Mouse (Mus musculus) limb, embryonic 13.5 days (tissue): ENCODE results near the gene 2510002D24Rik. TPM values are rescaled to one million over a fixed set of nuclear protein-coding genes. Genes with fewer than 3 reads are reported as not detected.

Experiments used
- ATAC-seq: fragments of 200-750 bp; cut with Nextera tagmentation; 2 replicates; pipeline ENCODE4 v1.8.0; 2017; ENCODE audit warnings: low read depth, moderate number of reproducible peaks, moderate TSS enrichment; ENCODE audit not compliant: low FRiP score
- H3K27ac ChIP-seq: fragments of 300-500 bp; sonication (generic); 2 replicates; pipeline ENCODE4 v1.5.1; 2015; ENCODE audit warnings: inconsistent platforms, mild to moderate bottlenecking, moderate library complexity
- H3K27me3 ChIP-seq: fragments of 300-500 bp; sonication (generic); 2 replicates; pipeline ENCODE4 v1.6.1; 2015; ENCODE audit warnings: mild to moderate bottlenecking, inconsistent platforms
- H3K36me3 ChIP-seq: fragments of 300-500 bp; sonication (generic); 2 replicates; pipeline ENCODE4 v1.6.1; 2015; ENCODE audit warnings: inconsistent platforms, mild to moderate bottlenecking, moderate library complexity
- H3K4me1 ChIP-seq: fragments of 300-500 bp; sonication (generic); 2 replicates; pipeline ENCODE4 v1.6.1; 2015; ENCODE audit warnings: inconsistent platforms
- H3K4me2 ChIP-seq: fragments of 300-500 bp; sonication (generic); replicated peaks from 2 replicates; pipeline ENCODE4 v1.6.1; 2015; ENCODE audit warnings: inconsistent platforms, mild to moderate bottlenecking, moderate library complexity
- H3K4me3 ChIP-seq: fragments of 300-500 bp; sonication (generic); 2 replicates; pipeline ENCODE4 v1.5.1; 2015; ENCODE audit warnings: moderate library complexity, mild to moderate bottlenecking, inconsistent platforms
- H3K9ac ChIP-seq: fragments of 300-500 bp; sonication (generic); 2 replicates; pipeline ENCODE4 v1.6.1; 2015; ENCODE audit warnings: mild to moderate bottlenecking, inconsistent platforms
- H3K9me3 ChIP-seq: fragments of 300-500 bp; sonication (generic); 2 replicates; pipeline ENCODE4 v1.6.1; 2016; ENCODE audit warnings: inconsistent platforms
- WGBS: fragments of 180-500 bp; shearing (Covaris S2); methylation state at CpG from one replicate; pipeline ENCODE4 v1.1.7; 2015; 5-methylcytosine and 5-hydroxymethylcytosine counted together
- polyA plus RNA-seq: library from polyadenylated mRNA; unstranded; fragments of >200 nt; fragmentation: Nextera tagmentation; extraction: Ambion mirVana; gene quantifications from 2 replicates; pipeline ENCODE4 v1.2.1, GENCODE M21; 2015

The 2510002D24Rik gene
- 43.8 and 46.2 TPM in 2 replicates for polyA plus RNA-seq

GRCm38 (mm10) chr16:18836468-18837208 is at the start of gene 2510002D24Rik, which contains the start of gene Gm28539:
TSS of gene 2510002D24Rik (plus strand) at chr16:18836578.
TSS of gene Gm28539 (plus strand) at chr16:18836584.
- under 1% methylated on average over 46 of the region's 46 CpGs for WGBS
- H3K4me2 ChIP-seq: peak within 1 kb of the TSS; percentile 74
- H3K4me1 ChIP-seq: no peaks in the 10 kb centered on the region
- H3K9me3 ChIP-seq: no peaks in the 10 kb centered on the region
- no peaks in the 10 kb centered on the region for H3K27me3 ChIP-seq
- peaks cover 59% of the 10 kb centered on the region for H3K36me3 ChIP-seq
- peak; percentile 99 for ATAC-seq
- H3K27ac ChIP-seq: peak within 1 kb of the TSS; percentile 75
- H3K4me3 ChIP-seq: peak within 1 kb of the TSS; percentile 93
- H3K9ac ChIP-seq: peak within 1 kb of the TSS; percentile 84

- no peak overlapping the region for H3K9ac ChIP-seq
- ATAC-seq: no peak
- H3K9me3 ChIP-seq: no peaks in the 10 kb centered on the region
- no peaks in the 10 kb centered on the region for H3K27me3 ChIP-seq
- 94% methylated on average over 10 of the region's 10 CpGs for WGBS
- no peak overlapping the region for H3K4me3 ChIP-seq
- H3K4me2 ChIP-seq: no peak overlapping the region
- H3K4me1 ChIP-seq: no peaks in the 10 kb centered on the region
- H3K27ac ChIP-seq: no peak overlapping the region
- H3K36me3 ChIP-seq: peaks cover 85% of the 10 kb centered on the region
Measured at GRCm38 (mm10) chr16:18786652-18787051, 49.7 kb upstream of the 2510002D24Rik start.

GRCm38 (mm10) chr16:18788627-18789406 is 47.6 kb upstream of the 2510002D24Rik start:
- Histone ChIP-seq H3K36me3 (peaks cover 87% of the 10 kb centered on the region), H3K4me1 (no peaks in the 10 kb centered on the region), H3K9ac (no peak overlapping the region), H3K9me3 (no peaks in the 10 kb centered on the region), H3K4me3 (no peak overlapping the region), H3K27me3 (no peaks in the 10 kb centered on the region), H3K27ac (no peak overlapping the region), H3K4me2 (no peak overlapping the region)
- ATAC-seq: no peak
- 83% methylated on average over 10 of the region's 10 CpGs for WGBS

DNA sequence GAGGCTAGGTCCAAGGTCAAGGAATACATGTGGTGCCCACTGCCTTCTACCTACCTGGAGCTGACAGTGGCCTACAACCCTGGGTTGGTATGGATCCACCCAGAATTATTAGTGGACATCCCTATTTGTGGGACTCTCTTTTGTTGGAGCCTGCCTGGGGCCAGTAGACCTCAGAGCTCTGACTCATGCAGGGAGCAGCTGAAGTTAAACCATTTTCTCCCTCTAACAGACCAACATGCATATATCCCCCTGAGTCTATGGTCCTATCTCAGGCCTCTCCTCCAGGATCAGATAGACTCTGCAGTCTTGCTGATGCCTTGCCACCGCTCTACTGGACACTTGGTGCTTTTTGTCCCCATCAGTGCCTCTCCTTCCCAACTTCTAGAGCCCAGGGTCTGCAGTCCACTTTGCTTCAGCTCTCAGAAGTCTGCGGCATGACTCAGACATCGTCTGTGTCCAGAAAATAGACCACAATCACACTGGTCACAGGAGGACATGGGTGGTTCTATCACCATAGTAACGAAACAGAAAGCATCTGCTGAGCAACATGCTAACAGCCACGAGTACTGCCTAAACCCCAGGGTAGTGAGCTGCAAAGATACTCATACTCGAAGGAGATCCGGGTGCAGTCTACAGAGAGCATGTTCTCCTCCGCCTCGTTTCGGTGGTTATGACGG is 41.0 kb upstream of the 2510002D24Rik start:
- no peak overlapping the region for H3K9ac ChIP-seq
- WGBS: 95% methylated on average over 11 of the region's 11 CpGs
- no peaks in the 10 kb centered on the region for H3K4me1 ChIP-seq
- H3K27me3 ChIP-seq: no peaks in the 10 kb centered on the region
- no peaks in the 10 kb centered on the region for H3K9me3 ChIP-seq
- no peak overlapping the region for H3K4me2 ChIP-seq
- no peak for ATAC-seq
- H3K27ac ChIP-seq: no peak overlapping the region
- H3K36me3 ChIP-seq: peaks cover 94% of the 10 kb centered on the region
- no peak overlapping the region for H3K4me3 ChIP-seq

GRCm38 (mm10) chr16:18796645-18797044 is 39.7 kb upstream of the 2510002D24Rik start:
- no peak overlapping the region for H3K27ac ChIP-seq
- peaks cover 94% of the 10 kb centered on the region for H3K36me3 ChIP-seq
- no peaks in the 10 kb centered on the region for H3K4me1 ChIP-seq
- H3K9me3 ChIP-seq: no peaks in the 10 kb centered on the region
- no peak for ATAC-seq
- no peak overlapping the region for H3K4me3 ChIP-seq
- no peak overlapping the region for H3K9ac ChIP-seq
- no peaks in the 10 kb centered on the region for H3K27me3 ChIP-seq
- WGBS: 87% methylated on average over 7 of the region's 7 CpGs
- no peak overlapping the region for H3K4me2 ChIP-seq

DNA sequence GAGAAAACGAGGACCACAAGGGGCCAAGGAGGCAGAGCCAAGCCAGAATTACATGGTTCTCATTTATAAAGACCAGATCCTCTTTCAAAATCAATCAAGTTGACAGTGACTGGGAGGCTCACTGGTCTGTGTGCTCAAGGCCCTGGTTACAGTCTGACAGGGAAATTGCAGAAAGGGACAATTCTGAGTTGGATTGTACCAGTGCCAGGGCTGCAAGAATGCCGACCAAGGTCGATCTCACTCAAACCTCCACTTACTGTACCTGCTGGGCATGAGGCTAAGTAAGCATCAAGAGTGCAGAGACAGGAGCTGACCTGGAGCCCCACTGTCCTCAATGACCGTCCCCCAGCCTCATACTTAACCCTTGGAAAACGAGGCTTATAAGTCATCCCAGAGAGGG is 38.2 kb upstream of the 2510002D24Rik start:
- peaks cover 84% of the 10 kb centered on the region for H3K36me3 ChIP-seq

DNA sequence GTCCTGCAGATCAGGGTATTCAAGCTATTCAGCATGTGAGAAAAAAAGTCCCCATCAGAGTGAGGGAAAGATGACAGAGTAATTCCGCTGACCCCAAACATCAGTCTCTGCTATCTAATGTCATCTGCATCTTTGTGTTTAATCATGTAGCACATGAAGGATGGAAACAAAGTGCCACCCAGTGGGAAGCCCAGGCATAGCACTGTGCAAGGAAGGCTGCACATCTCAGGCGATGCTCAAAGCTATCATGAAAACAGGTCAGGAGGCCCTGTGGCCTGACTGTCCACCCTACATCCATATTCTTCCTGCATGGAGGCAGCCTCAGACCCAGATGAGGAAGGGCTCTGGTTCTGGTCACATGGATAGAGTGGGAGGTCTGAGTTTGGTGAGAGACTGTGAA is 37.5 kb upstream of the 2510002D24Rik start:
- no peak overlapping the region for H3K4me2 ChIP-seq
- no peak overlapping the region for H3K9ac ChIP-seq
- no peaks in the 10 kb centered on the region for H3K27me3 ChIP-seq
- no peaks in the 10 kb centered on the region for H3K9me3 ChIP-seq
- 62% methylated on average over 2 of the region's 2 CpGs for WGBS
- H3K36me3 ChIP-seq: peaks cover 80% of the 10 kb centered on the region
- no peak for ATAC-seq
- H3K4me1 ChIP-seq: no peaks in the 10 kb centered on the region
- H3K4me3 ChIP-seq: no peak overlapping the region
- H3K27ac ChIP-seq: no peak overlapping the region

More for the DNA sequence above, 38.2 kb upstream of the 2510002D24Rik start:
- Histone ChIP-seq H3K4me2 (no peak overlapping the region), H3K9ac (no peak overlapping the region), H3K9me3 (no peaks in the 10 kb centered on the region), H3K4me3 (no peak overlapping the region), H3K4me1 (no peaks in the 10 kb centered on the region), H3K27me3 (no peaks in the 10 kb centered on the region), H3K27ac (no peak overlapping the region)
- ATAC-seq: no peak
- WGBS: 90% methylated on average over 5 of the region's 5 CpGs

DNA sequence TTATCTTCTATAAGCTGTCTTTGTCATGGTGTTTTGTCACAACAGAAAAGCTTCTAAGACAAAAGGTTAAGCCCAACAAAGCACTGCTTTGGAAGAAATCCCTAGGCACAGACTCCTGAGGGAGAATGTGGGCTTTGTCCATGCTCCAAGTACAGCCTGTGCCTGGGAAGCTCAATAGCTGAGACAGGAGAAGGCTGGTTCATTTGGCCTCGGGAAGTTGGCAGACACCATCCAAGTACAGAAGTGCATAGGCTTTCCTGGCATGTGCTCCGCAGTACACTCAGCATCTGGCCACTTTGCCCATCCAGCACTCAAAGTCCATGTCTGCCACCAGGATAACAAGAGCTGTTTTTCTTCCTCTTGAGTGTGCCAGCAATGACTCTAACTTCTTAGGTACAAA is 30.6 kb upstream of the 2510002D24Rik start:
- no peaks in the 10 kb centered on the region for H3K9me3 ChIP-seq

DNA sequence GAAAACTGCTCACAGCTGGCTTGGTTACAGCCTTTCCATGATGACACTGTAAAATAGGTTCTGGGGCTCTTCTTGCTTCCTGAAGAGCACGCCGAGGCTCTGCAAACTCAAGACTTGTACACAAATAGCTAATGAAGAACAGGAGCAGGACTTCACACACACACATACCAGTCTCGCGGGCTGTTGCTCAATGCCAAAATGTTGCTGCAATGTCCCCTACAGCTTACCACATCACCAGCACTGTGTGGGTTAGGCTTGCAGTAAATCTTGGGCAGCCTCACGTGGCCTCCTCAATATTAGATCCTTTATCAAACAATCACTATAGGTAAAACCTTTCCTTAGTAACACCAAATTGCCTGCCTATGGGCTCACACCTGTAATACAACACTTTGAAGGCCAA is 27.4 kb upstream of the 2510002D24Rik start:
- no peak overlapping the region for H3K4me3 ChIP-seq
- ATAC-seq: no peak
- no peak overlapping the region for H3K9ac ChIP-seq
- H3K4me1 ChIP-seq: peaks cover 21% of the 10 kb centered on the region
- no peak overlapping the region for H3K27ac ChIP-seq
- H3K4me2 ChIP-seq: no peak overlapping the region
- no peaks in the 10 kb centered on the region for H3K27me3 ChIP-seq
- peaks cover 52% of the 10 kb centered on the region for H3K36me3 ChIP-seq
- no peaks in the 10 kb centered on the region for H3K9me3 ChIP-seq
- 92% methylated on average over 5 of the region's 5 CpGs for WGBS

More for the DNA sequence above, 30.6 kb upstream of the 2510002D24Rik start:
- Histone ChIP-seq H3K4me2 (no peak overlapping the region), H3K9ac (no peak overlapping the region), H3K36me3 (peaks cover 69% of the 10 kb centered on the region), H3K27me3 (no peaks in the 10 kb centered on the region), H3K4me3 (no peak overlapping the region), H3K4me1 (peaks cover 4% of the 10 kb centered on the region; the same call in 1 of the 2 replicates), H3K27ac (no peak overlapping the region)
- ATAC-seq: no peak
- 95% methylated on average over 2 of the region's 2 CpGs for WGBS

DNA sequence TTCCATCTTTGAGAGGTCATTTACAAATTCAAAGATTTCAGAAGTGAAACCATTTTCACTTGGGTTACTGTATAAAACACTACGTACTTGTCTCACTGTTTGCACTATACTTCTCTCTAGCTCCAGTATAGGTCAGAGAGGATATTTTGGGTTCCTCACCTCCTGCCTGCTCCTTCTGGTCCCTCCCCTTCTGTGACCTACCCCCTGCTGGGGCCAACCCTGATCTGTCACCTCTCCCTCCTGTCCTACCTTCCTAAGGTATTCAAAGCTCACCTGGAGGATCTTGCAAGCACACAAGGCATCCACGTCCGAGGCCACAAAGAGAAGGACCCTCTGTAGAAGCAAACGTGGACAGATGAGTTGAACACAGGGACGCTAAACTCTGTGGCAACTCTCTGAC is 25.3 kb upstream of the 2510002D24Rik start:
- peak overlapping the region; percentile 93 for H3K4me2 ChIP-seq
- H3K4me3 ChIP-seq: peak overlapping the region; percentile 81
- H3K9me3 ChIP-seq: no peaks in the 10 kb centered on the region
- H3K36me3 ChIP-seq: peaks cover 51% of the 10 kb centered on the region
- H3K4me1 ChIP-seq: peaks cover 21% of the 10 kb centered on the region
- no peak overlapping the region for H3K27ac ChIP-seq
- peak overlapping the region; percentile 71 for H3K9ac ChIP-seq
- no peaks in the 10 kb centered on the region for H3K27me3 ChIP-seq
- peak; percentile 0; the same call in 1 of the 2 replicates for ATAC-seq
- WGBS: 5% methylated on average over 5 of the region's 5 CpGs

DNA sequence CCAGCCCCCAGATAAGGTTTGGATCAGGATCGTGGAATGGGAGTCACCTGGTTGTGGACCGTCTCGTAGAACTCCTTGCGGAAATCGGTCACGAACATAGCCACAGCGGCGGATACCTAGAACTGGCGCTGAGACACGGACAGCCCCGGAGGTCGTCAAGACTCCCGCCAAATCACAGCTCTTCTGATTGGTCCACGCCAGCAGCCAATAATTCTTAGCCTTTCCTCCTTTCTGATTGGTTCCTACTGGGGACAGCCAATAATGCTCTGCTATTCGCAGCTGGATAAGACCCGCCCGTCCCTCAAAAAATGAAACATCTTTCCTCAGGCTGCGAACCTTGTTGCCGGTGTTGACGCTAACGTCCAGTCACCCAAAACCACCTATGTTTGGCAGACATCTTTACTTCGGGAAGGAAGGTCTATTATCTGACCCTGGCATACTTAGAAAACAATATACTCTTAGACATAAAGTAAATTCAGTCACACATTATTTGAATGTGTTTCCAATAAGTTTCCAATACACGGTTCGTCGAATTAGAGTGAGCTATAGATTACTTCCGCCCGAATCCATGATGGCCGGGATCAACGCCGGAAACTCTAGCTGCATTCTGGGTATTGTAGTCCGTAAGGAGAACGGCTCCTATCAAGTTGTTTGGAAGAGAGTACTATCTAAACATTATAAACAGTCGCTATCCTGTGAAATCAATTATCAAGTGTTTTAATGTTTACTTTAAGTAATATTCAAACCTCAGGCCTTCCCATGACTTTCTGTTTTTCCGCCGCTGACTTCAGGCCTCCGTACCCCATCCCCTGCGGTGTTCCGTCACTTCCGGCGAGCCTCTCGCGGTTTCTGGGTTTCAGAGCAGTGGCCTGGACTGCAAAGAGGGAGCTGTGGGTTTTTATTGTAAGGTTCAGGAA is 24.7 kb upstream of the 2510002D24Rik start, which contains the start of the genes Ufd1 and Cdc45:
Gene Ufd1 (plus strand): TSS at position 312 of the 917 bp plus-strand sequence.
Gene Cdc45 (minus strand): TSS at position 520 of the 917 bp plus-strand sequence.
- H3K4me2 ChIP-seq: peak within 1 kb of the TSS; percentile 93
- H3K27ac ChIP-seq: peak within 1 kb of the TSS; percentile 72; the same call in 1 of the 2 replicates
- H3K9me3 ChIP-seq: no peaks in the 10 kb centered on the region
- peak within 1 kb of the TSS; percentile 93 for H3K9ac ChIP-seq
- H3K4me3 ChIP-seq: peak within 1 kb of the TSS; percentile 81
- peaks cover 51% of the 10 kb centered on the region for H3K36me3 ChIP-seq
- peak; percentile 96 for ATAC-seq
- under 1% methylated on average over 42 of the region's 42 CpGs for WGBS
- no peaks in the 10 kb centered on the region for H3K27me3 ChIP-seq
- H3K4me1 ChIP-seq: peaks cover 21% of the 10 kb centered on the region
